Mouse (Mus musculus) kidney, adult 2 months (tissue): Measurements from ENCODE around the gene Dnajc22. TPM values are rescaled to one million over a fixed set of nuclear protein-coding genes. Genes with fewer than 3 reads are reported as not detected.
"Not testable (repeated sequence)": the region's sequence is repeated elsewhere in the genome, so short reads cannot be mapped to it uniquely, and the experiment has no call there.

Experiments
- DNase-seq: peaks from one replicate; pipeline ENCODE4 v3.0.0; 2021
- H3K27ac ChIP-seq: fragments of 200-500 bp; 2 replicates; pipeline ENCODE4 v1.5.1; 2012; ENCODE audit warnings: low read depth, low read length, control low read depth, inconsistent platforms; ENCODE audit not compliant: insufficient read depth
- H3K27me3 ChIP-seq: fragments of 200-500 bp; replicated peaks from 2 replicates; pipeline ENCODE4 v1.6.1; 2012; ENCODE audit warnings: mild to moderate bottlenecking, moderate library complexity, low read length, inconsistent platforms; ENCODE audit not compliant: control insufficient read depth, insufficient read depth
- H3K36me3 ChIP-seq: fragments of 200-500 bp; 2 replicates; pipeline ENCODE4 v1.6.1; 2012; ENCODE audit warnings: mild to moderate bottlenecking, moderate library complexity, low read length, inconsistent platforms; ENCODE audit not compliant: control insufficient read depth, insufficient read depth
- H3K4me1 ChIP-seq: fragments of 200-500 bp; 2 replicates; pipeline ENCODE4 v1.6.1; 2011; ENCODE audit warnings: low read length; ENCODE audit not compliant: control insufficient read depth, insufficient read depth
- H3K4me3 ChIP-seq: fragments of 200-500 bp; 2 replicates; pipeline ENCODE4 v1.5.1; 2011; ENCODE audit warnings: mild to moderate bottlenecking, low read depth, low read length, control low read depth; ENCODE audit not compliant: insufficient read depth
- CTCF ChIP-seq: fragments of 200-500 bp; conservative IDR thresholded peaks from 2 replicates; pipeline ENCODE4 v1.5.1; 2011; ENCODE audit warnings: low read depth, mild to moderate bottlenecking, control low read depth, low read length, moderate library complexity, mixed read lengths; ENCODE audit not compliant: insufficient read depth, insufficient read length
- POLR2A ChIP-seq: fragments of 200-500 bp; IDR thresholded peaks from one replicate; pipeline ENCODE4 v1.6.1; 2011; ENCODE audit warnings: low read depth, low read length, control low read depth
- WGBS: fragments of 180-500 bp; shearing (Covaris S2); methylation state at CpG from one replicate; pipeline ENCODE4 v1.1.7; 2018; 5-methylcytosine and 5-hydroxymethylcytosine counted together
- polyA plus RNA-seq: library from polyadenylated mRNA; depleted of rRNA; stranded (reverse); fragments of >200 nt; gene quantifications from 2 replicates; pipeline ENCODE4 v1.2.3, GENCODE M21; 2012; rRNA removed

The Dnajc22 gene
- polyA plus RNA-seq = 49.9 and 53.4 TPM in 2 replicates

GRCm38 (mm10) chr15:99092870-99093269, at the start of gene Dnajc22:
TSS of gene Dnajc22 (plus strand) at chr15:99093170.
- Histone ChIP-seq H3K4me1 (peaks cover 3% of the 10 kb centered on the region), H3K4me3 (peak within 1 kb of the TSS; percentile 15), H3K27ac (no peak within 1 kb of the TSS), H3K27me3 (no peaks in the 10 kb centered on the region), H3K36me3 (no peaks in the 10 kb centered on the region)
- TF ChIP-seq POLR2A (no peak), CTCF (no peak)
- DNase-seq = no peak
- 88% methylated on average over 8 of the region's 8 CpGs for WGBS

- H3K27me3 ChIP-seq = no peaks in the 10 kb centered on the region
- DNase-seq = peak; percentile 81
- H3K27ac ChIP-seq = no peak overlapping the region
- no peak overlapping the region for H3K4me3 ChIP-seq
- WGBS = 31% methylated on average over 3 of the region's 3 CpGs
- H3K36me3 ChIP-seq = no peaks in the 10 kb centered on the region
- H3K4me1 ChIP-seq = peaks cover 2% of the 10 kb centered on the region; the same call in 1 of the 2 replicates
- TF ChIP-seq CTCF = no peak
These were observed 48.1 kb upstream of the Dnajc22 start for GRCm38 (mm10) chr15:99044854-99045253.

- H3K27me3 ChIP-seq, DNase-seq, H3K27ac ChIP-seq, H3K4me3 ChIP-seq, H3K4me1 ChIP-seq, H3K36me3 ChIP-seq: not testable (repeated sequence)
- WGBS = 64% methylated on average over 6 of the region's 6 CpGs
These were observed 47.2 kb upstream of the Dnajc22 start for GRCm38 (mm10) chr15:99045734-99046133.

- TF ChIP-seq POLR2A (no peak), CTCF (peak; percentile 52)
- Histone ChIP-seq H3K27me3 (no peaks in the 10 kb centered on the region), H3K27ac (no peak overlapping the region), H3K4me3 (no peak overlapping the region), H3K4me1 (no peaks in the 10 kb centered on the region; the same call in 1 of the 2 replicates), H3K36me3 (no peaks in the 10 kb centered on the region)
- peak; percentile 71 for DNase-seq
- 31% methylated on average over 13 of the region's 13 CpGs for WGBS
These were observed 43.3 kb upstream of the Dnajc22 start for GRCm38 (mm10) chr15:99049473-99050253.

GRCm38 (mm10) chr15:99053373-99053772, 39.6 kb upstream of the Dnajc22 start:
- no peaks in the 10 kb centered on the region for H3K36me3 ChIP-seq
- H3K4me1 ChIP-seq = no peaks in the 10 kb centered on the region
- no peak for DNase-seq
- 41% methylated on average over 9 of the region's 9 CpGs for WGBS
- H3K4me3 ChIP-seq = no peak overlapping the region
- peaks cover 1% of the 10 kb centered on the region for H3K27me3 ChIP-seq
- H3K27ac ChIP-seq = no peak overlapping the region
- TF ChIP-seq POLR2A (no peak), CTCF (no peak)

GRCm38 (mm10) chr15:99055040-99055439, 37.9 kb upstream of the Dnajc22 start, which contains the start of gene Prph:
TSS of gene Prph (plus strand) at chr15:99055174.
- Histone ChIP-seq H3K27me3 (peaks cover 1% of the 10 kb centered on the region), H3K4me3 (peak within 1 kb of the TSS; percentile 3; the same call in 1 of the 2 replicates), H3K27ac (no peak within 1 kb of the TSS), H3K4me1 (no peaks in the 10 kb centered on the region), H3K36me3 (no peaks in the 10 kb centered on the region)
- DNase-seq = no peak
- 6% methylated on average over 30 of the region's 30 CpGs for WGBS
- TF ChIP-seq POLR2A = no peak
- TF ChIP-seq CTCF = no peak

GRCm38 (mm10) chr15:99055511-99055961, 37.4 kb upstream of the Dnajc22 start:
- WGBS = under 1% methylated on average over 37 of the region's 37 CpGs
- H3K36me3 ChIP-seq = no peaks in the 10 kb centered on the region
- no peak overlapping the region for H3K27ac ChIP-seq
- no peaks in the 10 kb centered on the region for H3K4me1 ChIP-seq
- peak overlapping the region; percentile 3; the same call in 1 of the 2 replicates for H3K4me3 ChIP-seq
- DNase-seq = peak; percentile 34
- TF ChIP-seq CTCF (no peak), POLR2A (no peak)
- peaks cover 1% of the 10 kb centered on the region for H3K27me3 ChIP-seq
